Mouse (Mus musculus) forebrain, postnatal 0 days (tissue): ENCODE measurements at regions not wholly inside any gene's neighbourhood (a gene's known extent, or its start where the extent isn't known, plus 50 kb on each side); places are given as distances from the start of the nearest gene placed in this dataset.
A peak's percentile ranks its signal among the peaks of the same experiment; 100 is the strongest.

ENCODE experiments used
- ATAC-seq: fragments of 200-750 bp; cut with Nextera tagmentation; 2 replicates; pipeline ENCODE4 v1.8.0; 2017; ENCODE audit warnings: mild to moderate bottlenecking, moderate library complexity
- DNase-seq: peaks from one replicate; pipeline ENCODE4 v3.0.0-alpha.2; 2015
- H3K27ac ChIP-seq: fragments of 300-500 bp; sonication (generic); 2 replicates; pipeline ENCODE4 v1.5.1; 2014; ENCODE audit warnings: low read depth, mild to moderate bottlenecking, antibody characterized with exemption, low read length, moderate library complexity, mixed read lengths
- H3K27me3 ChIP-seq: fragments of 300-500 bp; sonication (generic); 2 replicates; pipeline ENCODE4 v1.6.1; 2014; ENCODE audit warnings: mild to moderate bottlenecking, low read length, mixed read lengths; ENCODE audit not compliant: insufficient read depth
- H3K36me3 ChIP-seq: fragments of 300-500 bp; sonication (generic); 2 replicates; pipeline ENCODE4 v1.6.1; 2014; ENCODE audit warnings: mild to moderate bottlenecking, moderate library complexity; ENCODE audit not compliant: insufficient read depth
- H3K4me1 ChIP-seq: fragments of 300-500 bp; sonication (generic); 2 replicates; pipeline ENCODE4 v1.6.1; 2014; ENCODE audit warnings: antibody characterized with exemption; ENCODE audit not compliant: insufficient read depth
- H3K4me2 ChIP-seq: fragments of 300-500 bp; sonication (generic); 2 replicates; pipeline ENCODE4 v1.6.1; 2014; ENCODE audit warnings: low read depth, mild to moderate bottlenecking, moderate library complexity
- H3K4me3 ChIP-seq: fragments of 300-500 bp; sonication (generic); 2 replicates; pipeline ENCODE4 v1.5.1; 2014; ENCODE audit warnings: low read depth, low read length, mixed read lengths
- H3K9ac ChIP-seq: fragments of 300-500 bp; sonication (generic); 2 replicates; pipeline ENCODE4 v1.6.1; 2014; ENCODE audit warnings: mild to moderate bottlenecking
- H3K9me3 ChIP-seq: fragments of 300-500 bp; sonication (generic); 2 replicates; pipeline ENCODE4 v1.6.1; 2016; ENCODE audit warnings: low read length
- CTCF ChIP-seq: sonication (generic); IDR thresholded peaks from 2 replicates; pipeline ENCODE4 v1.5.1; 2016; ENCODE audit warnings: antibody characterized with exemption, control low read depth, low read depth
- WGBS: fragments of 180-500 bp; shearing (Covaris S2); extraction: QIAGEN DNeasy Blood & Tissue Kit; methylation state at CpG from one replicate; pipeline ENCODE4 v1.1.7; 2014; 5-methylcytosine and 5-hydroxymethylcytosine counted together

DNA sequence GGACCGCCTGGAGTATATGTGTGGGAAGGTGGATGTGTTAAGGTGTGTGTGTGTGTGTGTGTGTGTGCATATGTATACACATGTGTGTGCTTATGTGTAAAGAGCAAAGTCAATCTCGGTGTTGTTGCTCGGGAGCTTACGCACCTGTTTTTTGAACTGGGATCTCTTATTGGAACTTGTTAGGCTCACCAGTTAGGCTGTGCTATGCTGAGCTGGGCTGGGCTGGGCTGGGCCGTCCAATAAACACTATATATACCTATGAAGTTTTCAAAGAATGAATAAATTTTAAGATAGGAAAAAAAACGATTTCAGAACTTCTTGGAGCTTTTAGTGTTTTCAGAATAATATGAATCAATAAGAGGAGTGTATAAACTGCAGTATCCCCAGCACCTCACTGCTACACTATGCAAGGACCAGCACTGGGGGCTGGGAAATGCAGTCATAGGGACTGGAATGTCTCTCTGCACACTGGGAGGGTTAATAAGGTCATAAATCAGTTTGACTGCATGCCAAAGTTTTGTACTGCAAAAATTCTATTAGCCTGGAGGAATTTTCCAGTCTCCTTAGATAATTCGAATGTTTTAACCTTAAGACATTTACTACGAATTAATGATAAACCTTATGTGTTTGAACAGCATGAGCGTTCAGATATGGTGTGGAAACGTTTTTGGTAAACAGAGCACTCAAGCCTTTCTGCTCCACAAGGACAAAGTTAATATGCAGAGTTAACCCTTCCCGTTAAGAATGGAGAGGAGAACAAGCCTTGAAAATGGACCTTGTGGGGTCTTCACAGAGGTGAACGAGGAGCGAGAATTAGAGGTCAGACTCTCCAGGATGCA, 250.9 kb upstream of the Prkd1 start:
- Histone ChIP-seq H3K9ac (no peak overlapping the region), H3K9me3 (no peaks in the 10 kb centered on the region), H3K36me3 (no peaks in the 10 kb centered on the region), H3K27ac (no peak overlapping the region), H3K27me3 (no peaks in the 10 kb centered on the region), H3K4me2 (no peak overlapping the region), H3K4me1 (no peaks in the 10 kb centered on the region), H3K4me3 (no peak overlapping the region)
- DNase-seq (no peak), ATAC-seq (no peak)
- WGBS, result 85% methylated on average over 13 of the region's 13 CpGs
- TF ChIP-seq CTCF, result no peak

- WGBS, result 73% methylated on average over 3 of the region's 3 CpGs
- DNase-seq (no peak), ATAC-seq (no peak)
- Histone ChIP-seq H3K4me1 (0 out of 2 replicates have a peak, but pooled peaks cover 3% of the 10 kb centered on the region), H3K4me2 (no peak overlapping the region), H3K27ac (no peak overlapping the region), H3K36me3 (no peaks in the 10 kb centered on the region), H3K4me3 (no peak overlapping the region), H3K27me3 (no peaks in the 10 kb centered on the region), H3K9me3 (no peaks in the 10 kb centered on the region), H3K9ac (no peak overlapping the region)
- TF ChIP-seq CTCF, result no peak
Measured at GRCm38 (mm10) chr12:50897606-50898166, 248.8 kb upstream of the Prkd1 start.

DNA sequence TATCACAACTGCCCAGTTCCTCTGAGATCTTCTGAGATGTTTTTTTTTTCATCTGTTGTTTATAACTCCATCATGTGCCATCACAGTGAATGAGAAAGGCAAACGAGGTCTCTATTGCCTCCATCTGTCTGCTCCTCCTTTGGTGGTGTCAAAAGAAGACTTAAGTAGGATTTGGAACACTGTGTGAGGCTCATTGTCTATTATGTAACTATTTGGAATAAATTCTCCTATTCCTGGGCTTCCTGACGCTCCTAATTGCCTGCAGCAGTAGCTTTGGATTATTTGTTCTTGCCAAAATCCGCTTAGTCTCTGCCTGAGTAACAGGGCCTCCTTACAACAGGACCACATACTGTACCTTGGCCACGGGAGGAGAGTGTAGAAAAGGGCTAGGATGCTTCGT, 244.7 kb upstream of the Prkd1 start:
- H3K4me1 ChIP-seq, result 0 out of 2 replicates have a peak, but pooled peaks cover 3% of the 10 kb centered on the region
- 7% methylated on average over 5 of the region's 5 CpGs for WGBS
- no peaks in the 10 kb centered on the region for H3K36me3 ChIP-seq
- H3K9me3 ChIP-seq, result no peaks in the 10 kb centered on the region
- H3K4me3 ChIP-seq, result no peak overlapping the region
- H3K27ac ChIP-seq, result no peak overlapping the region
- DNase-seq (no peak), ATAC-seq (no peak)
- no peak overlapping the region for H3K9ac ChIP-seq
- H3K4me2 ChIP-seq, result no peak overlapping the region
- no peaks in the 10 kb centered on the region for H3K27me3 ChIP-seq
- TF ChIP-seq CTCF, result no peak

- Histone ChIP-seq H3K36me3 (no peaks in the 10 kb centered on the region), H3K9me3 (no peaks in the 10 kb centered on the region), H3K4me1 (no peaks in the 10 kb centered on the region), H3K4me3 (no peak overlapping the region), H3K27me3 (no peaks in the 10 kb centered on the region), H3K4me2 (no peak overlapping the region), H3K27ac (no peak overlapping the region), H3K9ac (no peak overlapping the region)
- ATAC-seq (no peak), DNase-seq (no peak)
- TF ChIP-seq CTCF, result no peak
Measured at GRCm38 (mm10) chr12:50875796-50876195, 226.9 kb upstream of the Prkd1 start.

DNA sequence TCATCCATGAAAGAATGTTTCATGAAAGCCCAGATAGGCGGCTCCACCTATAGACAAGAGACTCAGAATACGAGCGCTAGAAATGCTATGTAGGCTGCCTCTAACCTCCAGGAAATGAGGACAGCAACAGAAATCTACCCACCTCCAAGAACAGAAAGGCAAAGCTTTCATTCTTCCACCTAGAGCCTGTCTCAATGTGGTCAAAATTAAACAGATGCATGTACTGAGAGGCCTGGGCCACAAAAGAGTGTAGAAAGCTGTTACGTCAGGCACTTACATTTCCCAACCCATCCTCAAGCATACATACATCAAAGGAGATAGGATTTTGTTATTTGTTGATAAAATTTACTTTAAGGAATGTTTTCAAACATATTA, 225.1 kb upstream of the Prkd1 start:
- Histone ChIP-seq H3K4me2 (0 out of 2 replicates have a peak overlapping the region, but pooled peaks have one; percentile 16), H3K27me3 (no peaks in the 10 kb centered on the region), H3K4me1 (no peaks in the 10 kb centered on the region), H3K9ac (no peak overlapping the region), H3K9me3 (no peaks in the 10 kb centered on the region), H3K27ac (no peak overlapping the region), H3K36me3 (no peaks in the 10 kb centered on the region), H3K4me3 (no peak overlapping the region)
- no peak for DNase-seq
- ATAC-seq, result no peak
- no peak for TF ChIP-seq CTCF
- WGBS, result 36% methylated on average over 4 of the region's 4 CpGs

DNA sequence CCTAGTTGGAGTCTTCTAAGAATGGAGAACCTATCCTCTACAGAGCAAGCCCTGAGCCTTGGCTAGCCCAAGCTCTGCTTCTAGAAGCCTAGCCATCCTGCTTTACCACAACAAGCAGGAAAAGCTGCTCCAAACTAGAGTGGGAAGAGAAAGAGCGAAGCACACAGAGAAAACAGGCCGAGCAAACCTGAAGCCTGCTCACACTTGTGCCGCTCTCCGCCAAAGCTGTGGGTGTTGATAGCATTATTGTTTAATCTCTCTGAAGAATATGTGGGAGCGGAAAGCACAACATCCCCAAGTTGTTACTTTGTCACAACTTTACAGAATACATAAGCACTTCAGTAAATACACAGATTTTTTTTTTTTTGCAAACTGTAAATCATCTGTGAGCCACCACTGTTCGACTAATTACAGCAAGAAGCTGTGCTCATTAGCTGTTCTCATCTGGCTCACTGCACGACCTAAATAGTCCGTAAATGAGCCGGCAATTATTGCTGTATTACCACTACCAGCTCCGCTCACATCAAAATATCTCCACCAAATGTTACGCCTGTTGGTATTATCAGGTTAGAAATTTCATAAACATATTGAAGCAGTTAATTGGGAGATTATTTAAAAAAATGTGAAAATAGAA, 224.6 kb upstream of the Prkd1 start:
- H3K27me3 ChIP-seq, result no peaks in the 10 kb centered on the region
- no peak overlapping the region for H3K27ac ChIP-seq
- no peak overlapping the region for H3K4me3 ChIP-seq
- H3K9ac ChIP-seq, result no peak overlapping the region
- TF ChIP-seq CTCF, result no peak
- ATAC-seq (peak; percentile 71), DNase-seq (peak; percentile 36)
- peak overlapping the region; percentile 16; the same call in 1 of the 2 replicates for H3K4me2 ChIP-seq
- H3K9me3 ChIP-seq, result no peaks in the 10 kb centered on the region
- H3K4me1 ChIP-seq, result no peaks in the 10 kb centered on the region
- H3K36me3 ChIP-seq, result no peaks in the 10 kb centered on the region
- 24% methylated on average over 11 of the region's 11 CpGs for WGBS

GRCm38 (mm10) chr12:50851644-50852043, 202.7 kb upstream of the Prkd1 start:
- no peak for TF ChIP-seq CTCF
- Histone ChIP-seq H3K36me3 (no peaks in the 10 kb centered on the region), H3K9me3 (no peaks in the 10 kb centered on the region), H3K27me3 (no peaks in the 10 kb centered on the region), H3K4me2 (no peak overlapping the region), H3K4me1 (no peaks in the 10 kb centered on the region), H3K9ac (no peak overlapping the region), H3K27ac (no peak overlapping the region), H3K4me3 (no peak overlapping the region)
- WGBS, result 37% methylated on average over 3 of the region's 3 CpGs
- ATAC-seq, result no peak
- DNase-seq, result no peak
